Comparison of ENCODE assay signal across 9 mouse cellular contexts in genomic region chr5:33688278-33689220, GRCm38 (mm10). TPM values are rescaled to one million over a fixed set of nuclear protein-coding genes. Genes with fewer than 3 reads are reported as not detected.
DNase-seq lines count a peak whose midpoint lies in the region; ATAC-seq and TF ChIP-seq lines count a peak whose summit lies in the region.
"Had no signal": no experiment of that assay in that cellular context is flagged by ENCODE, and none has a peak within 500 bp of the region (broad histone marks: within the 10 kb centered on the region; RNA-seq: fewer than 3 reads in every experiment).

No protein-coding gene starts in this region.

- WGBS in liver, adult 2 months = 78% methylated on average over 14 of the region's 14 CpGs
- WGBS in forebrain, embryonic 15.5 days = 32% methylated on average over 14 of the region's 14 CpGs
- 64% methylated on average over 14 of the region's 14 CpGs for WGBS in limb, embryonic 13.5 days
- WGBS in neural tube, embryonic 15.5 days = 45% methylated on average over 14 of the region's 14 CpGs

- H3K36me3 ChIP-seq in liver, adult 2 months (ENCODE audit: control insufficient read depth, insufficient read depth, low read length) = no peaks in the 10 kb centered on the region
- H3K36me3 ChIP-seq in forebrain, embryonic 15.5 days = no peaks in the 10 kb centered on the region
- no peaks in the 10 kb centered on the region for H3K36me3 ChIP-seq in limb, embryonic 13.5 days
- no peaks in the 10 kb centered on the region for H3K36me3 ChIP-seq in neural tube, embryonic 15.5 days
- H3K36me3 ChIP-seq: liver, embryonic 13.5 days had no signal

- no peak for ATAC-seq in forebrain, embryonic 15.5 days (replicated peaks)
- no peak for ATAC-seq in limb, embryonic 13.5 days (ENCODE audit: low FRiP score, low read depth)
- ATAC-seq in neural tube, embryonic 15.5 days (ENCODE audit: low FRiP score) = no peak

- no peak for TF ChIP-seq CTCF in liver, adult 2 months (IDR thresholded peaks at IDR 0.05; ENCODE audit: low read depth, low read length)

- no peak for TF ChIP-seq POLR2A in liver, adult 2 months (IDR thresholded peaks at IDR 0.05; ENCODE audit: extremely low read depth, insufficient read depth, low read length)

- peak overlapping the region; percentile 7; the same call in 1 of the 2 replicates for H3K27ac ChIP-seq in liver, adult 2 months (replicated peaks; ENCODE audit: insufficient read depth, low read depth, low read length)
- peak overlapping the region; percentile 81 for H3K27ac ChIP-seq in forebrain, embryonic 15.5 days (replicated peaks)
- H3K27ac ChIP-seq in limb, embryonic 13.5 days = peak overlapping the region; percentile 61; the same call in 1 of the 2 replicates
- H3K27ac ChIP-seq in neural tube, embryonic 15.5 days (replicated peaks) = peak overlapping the region; percentile 78
- H3K27ac ChIP-seq: liver, embryonic 13.5 days had no signal

- H3K9me3 ChIP-seq in forebrain, embryonic 15.5 days = no peaks in the 10 kb centered on the region
- no peaks in the 10 kb centered on the region for H3K9me3 ChIP-seq in limb, embryonic 13.5 days
- H3K9me3 ChIP-seq in neural tube, embryonic 15.5 days (replicated peaks) = no peaks in the 10 kb centered on the region
- H3K9me3 ChIP-seq: liver, embryonic 13.5 days had no signal

- no peak overlapping the region for H3K4me3 ChIP-seq in liver, adult 2 months (ENCODE audit: insufficient read depth, low read depth, low read length)
- H3K4me3 ChIP-seq in forebrain, embryonic 15.5 days = no peak overlapping the region
- no peak overlapping the region for H3K4me3 ChIP-seq in limb, embryonic 13.5 days
- H3K4me3 ChIP-seq in neural tube, embryonic 15.5 days (replicated peaks) = no peak overlapping the region
- H3K4me3 ChIP-seq: liver, embryonic 13.5 days had no signal

- no peaks in the 10 kb centered on the region for H3K79me2 ChIP-seq in liver, adult 2 months (ENCODE audit: control insufficient read depth, insufficient read depth, low read length)

- no peak for DNase-seq in liver, adult 2 months (ENCODE audit: extremely low read depth, low read depth, low spot score)
- no peak for DNase-seq in liver
- DNase-seq in frontal cortex, postnatal 36 days (ENCODE audit: low spot score in 2 of 2) = no peak
- DNase-seq in adrenal gland, adult 2 months = no peak
- DNase-seq in left cerebral cortex, adult 11 months (ENCODE audit: low spot score) = no peak
- DNase-seq: liver, embryonic 13.5 days had no signal

- H3K4me2 ChIP-seq in forebrain, embryonic 15.5 days (replicated peaks) = no peak overlapping the region
- peak overlapping the region; percentile 16; the same call in 1 of the 2 replicates for H3K4me2 ChIP-seq in limb, embryonic 13.5 days (replicated peaks)
- H3K4me2 ChIP-seq in neural tube, embryonic 15.5 days = no peak overlapping the region
- H3K4me2 ChIP-seq: liver, embryonic 13.5 days had no signal

- no peak overlapping the region for H3K9ac ChIP-seq in liver, adult 2 months (ENCODE audit: low read depth, low read length)
- H3K9ac ChIP-seq in forebrain, embryonic 15.5 days (replicated peaks) = 0 out of 2 replicates have a peak overlapping the region, but pooled peaks have one; percentile 8
- H3K9ac ChIP-seq in limb, embryonic 13.5 days = no peak overlapping the region
- H3K9ac ChIP-seq in neural tube, embryonic 15.5 days (replicated peaks) = no peak overlapping the region
- H3K9ac ChIP-seq: liver, embryonic 13.5 days had no signal

- no peaks in the 10 kb centered on the region; the same call in 1 of the 2 replicates for H3K4me1 ChIP-seq in liver, adult 2 months (ENCODE audit: control insufficient read depth, insufficient read depth, low read length)
- H3K4me1 ChIP-seq in forebrain, embryonic 15.5 days = peaks cover 38% of the 10 kb centered on the region
- peaks cover 41% of the 10 kb centered on the region for H3K4me1 ChIP-seq in limb, embryonic 13.5 days
- H3K4me1 ChIP-seq in neural tube, embryonic 15.5 days = peaks cover 33% of the 10 kb centered on the region

- H3K27me3 ChIP-seq in liver, adult 2 months (ENCODE audit: control insufficient read depth, insufficient read depth, low read length) = no peaks in the 10 kb centered on the region
- no peaks in the 10 kb centered on the region for H3K27me3 ChIP-seq in forebrain, embryonic 15.5 days
- no peaks in the 10 kb centered on the region for H3K27me3 ChIP-seq in limb, embryonic 13.5 days
- peaks cover 10% of the 10 kb centered on the region; the same call in 1 of the 2 replicates for H3K27me3 ChIP-seq in neural tube, embryonic 15.5 days (replicated peaks)

RNA-seq across cellular contexts. Expression of gene Tmem129, which starts 30.3 kb away (rescaled TPM):
- total RNA-seq in liver, adult 2 months (2014; rRNA removed) = 12.0 and 13.8 TPM in 2 replicates
- polyA plus RNA-seq in liver, adult 2 months (2012; rRNA removed) = 39.8 and 41.0 TPM in 2 replicates
- 31.0 and 35.0 TPM in 2 replicates for polyA plus RNA-seq in forebrain, embryonic 15.5 days (2015; fragmentation: Nextera tagmentation; extraction: Ambion mirVana)
- 45.2 and 46.0 TPM in 2 replicates for polyA plus RNA-seq in limb, embryonic 13.5 days (2015; fragmentation: Nextera tagmentation; extraction: Ambion mirVana)
- 27.7 and 29.7 TPM in 2 replicates for polyA plus RNA-seq in neural tube, embryonic 15.5 days (2015; fragmentation: Nextera tagmentation; extraction: Ambion mirVana)
- total RNA-seq in adrenal gland, adult 2 months (2021) = 10 to 100 TPM; 27.5 to 31.0 TPM
- 80.4 and 90.5 TPM in 2 replicates for polyA plus RNA-seq in adrenal gland, adult 2 months (2012; rRNA removed)

RNA-seq across cellular contexts. Expression of gene Tacc3, which starts 30.6 kb away (rescaled TPM):
- total RNA-seq in liver, adult 2 months (2014; rRNA removed) = 0.92 and 2.3 TPM in 2 replicates
- 0.82 and 1.3 TPM in 2 replicates for polyA plus RNA-seq in liver, adult 2 months (2012; rRNA removed)
- 91.5 and 98.2 TPM in 2 replicates for polyA plus RNA-seq in forebrain, embryonic 15.5 days (2015; fragmentation: Nextera tagmentation; extraction: Ambion mirVana)
- 196 and 197 TPM in 2 replicates for polyA plus RNA-seq in limb, embryonic 13.5 days (2015; fragmentation: Nextera tagmentation; extraction: Ambion mirVana)
- 27.5 and 61.7 TPM in 2 replicates for polyA plus RNA-seq in neural tube, embryonic 15.5 days (2015; fragmentation: Nextera tagmentation; extraction: Ambion mirVana)
- total RNA-seq in adrenal gland, adult 2 months (2021) = 1 to 10 TPM; 4.4 to 5.4 TPM
- polyA plus RNA-seq in adrenal gland, adult 2 months (2012; rRNA removed) = 2.3 and 3.6 TPM in 2 replicates

RNA-seq across cellular contexts. Expression of gene Fgfr3, which starts 32.9 kb away (rescaled TPM):
- 18.8 and 18.9 TPM in 2 replicates for total RNA-seq in liver, adult 2 months (2014; rRNA removed)
- polyA plus RNA-seq in liver, adult 2 months (2012; rRNA removed) = 47.7 and 57.0 TPM in 2 replicates
- 32.9 and 44.3 TPM in 2 replicates for polyA plus RNA-seq in forebrain, embryonic 15.5 days (2015; fragmentation: Nextera tagmentation; extraction: Ambion mirVana)
- polyA plus RNA-seq in limb, embryonic 13.5 days (2015; fragmentation: Nextera tagmentation; extraction: Ambion mirVana) = 39.1 and 40.7 TPM in 2 replicates
- 36.0 and 43.6 TPM in 2 replicates for polyA plus RNA-seq in neural tube, embryonic 15.5 days (2015; fragmentation: Nextera tagmentation; extraction: Ambion mirVana)
- 1 to 10 TPM; 2.2 to 3.6 TPM for total RNA-seq in adrenal gland, adult 2 months (2021)
- 3.7 and 5.2 TPM in 2 replicates for polyA plus RNA-seq in adrenal gland, adult 2 months (2012; rRNA removed)

RNA-seq across cellular contexts. Expression of gene Slbp, which starts 36.2 kb away (rescaled TPM):
- 20.7 TPM in 2 replicates for total RNA-seq in liver, adult 2 months (2014; rRNA removed)
- 5.6 and 6.3 TPM in 2 replicates for polyA plus RNA-seq in liver, adult 2 months (2012; rRNA removed)
- 129 and 141 TPM in 2 replicates for polyA plus RNA-seq in forebrain, embryonic 15.5 days (2015; fragmentation: Nextera tagmentation; extraction: Ambion mirVana)
- 252 and 254 TPM in 2 replicates for polyA plus RNA-seq in limb, embryonic 13.5 days (2015; fragmentation: Nextera tagmentation; extraction: Ambion mirVana)
- polyA plus RNA-seq in neural tube, embryonic 15.5 days (2015; fragmentation: Nextera tagmentation; extraction: Ambion mirVana) = 120 and 157 TPM in 2 replicates
- 10 to 100 TPM; 29.4 to 37.7 TPM for total RNA-seq in adrenal gland, adult 2 months (2021)
- 17.8 and 25.0 TPM in 2 replicates for polyA plus RNA-seq in adrenal gland, adult 2 months (2012; rRNA removed)

RNA-seq across cellular contexts. Expression of gene Gm9903, which starts 58.8 kb away (rescaled TPM):
- total RNA-seq in liver, adult 2 months (2014; rRNA removed) = 0.09 and 0.34 TPM in 2 replicates
- 0.06 TPM in 1 of 2 replicates, not detected in the other for polyA plus RNA-seq in liver, adult 2 months (2012; rRNA removed)
- polyA plus RNA-seq in forebrain, embryonic 15.5 days (2015; fragmentation: Nextera tagmentation; extraction: Ambion mirVana) = 0.60 and 0.75 TPM in 2 replicates
- polyA plus RNA-seq in limb, embryonic 13.5 days (2015; fragmentation: Nextera tagmentation; extraction: Ambion mirVana) = 0.56 and 0.66 TPM in 2 replicates
- 0.59 and 0.83 TPM in 2 replicates for polyA plus RNA-seq in neural tube, embryonic 15.5 days (2015; fragmentation: Nextera tagmentation; extraction: Ambion mirVana)
- under 1 TPM; 0.26 to 0.69 TPM for total RNA-seq in adrenal gland, adult 2 months (2021)
- polyA plus RNA-seq in adrenal gland, adult 2 months (2012; rRNA removed) = 0.09 and 0.15 TPM in 2 replicates

Comparison
In these comparisons a context has a peak if more than half of its experiments do, and no peak if none do; other contexts are left out.
1. H3K27ac ChIP-seq: peak in every context shown above with its lines; median percentile 81 in forebrain, embryonic 15.5 days; 78 in neural tube, embryonic 15.5 days; 61 in limb, embryonic 13.5 days; 7 in liver, adult 2 months.